Mouse (Mus musculus): ENCODE data around the gene Dnase2a. TPM values are rescaled to one million over a fixed set of nuclear protein-coding genes. Genes with fewer than 3 reads are reported as not detected.

Dnase2a gene
- polyA plus RNA-seq, 1 experiment = 20.1 TPM

- no peaks in the 10 kb centered on the region for H3K27me3 ChIP-seq (replicated peaks; ENCODE audit: control insufficient read depth, insufficient read depth, low read length)
- H3K4me3 ChIP-seq (ENCODE audit: insufficient read depth, low read depth, low read length) = peak overlapping the region; percentile 74
- peaks cover 17% of the 10 kb centered on the region for H3K4me1 ChIP-seq (ENCODE audit: control insufficient read depth, insufficient read depth, low read length)
- TF ChIP-seq POLR2A (IDR thresholded peaks at IDR 0.05; ENCODE audit: low read depth, low read length) = peak; percentile 4
- no peak for TF ChIP-seq CTCF (conservative IDR thresholded peaks at IDR 0.05; ENCODE audit: insufficient read depth, insufficient read length, low read depth, low read length)
- no peak overlapping the region for H3K27ac ChIP-seq (ENCODE audit: insufficient read depth, low read depth, low read length)
- DNase-seq = peak; percentile 99
- no peaks in the 10 kb centered on the region for H3K36me3 ChIP-seq (ENCODE audit: control insufficient read depth, insufficient read depth, low read length)
- WGBS = under 1% methylated on average over 41 of the region's 41 CpGs
Measured at GRCm38 (mm10) chr8:84965731-84966291, 57.5 kb downstream of the Dnase2a start.

GRCm38 (mm10) chr8:84966603-84967002 is 58.2 kb downstream of the Dnase2a start:
- DNase-seq = no peak
- H3K27ac ChIP-seq (ENCODE audit: insufficient read depth, low read depth, low read length) = no peak overlapping the region; the same call in 1 of the 2 replicates
- H3K4me1 ChIP-seq (ENCODE audit: control insufficient read depth, insufficient read depth, low read length) = peaks cover 18% of the 10 kb centered on the region
- no peak overlapping the region for H3K4me3 ChIP-seq (ENCODE audit: insufficient read depth, low read depth, low read length)
- WGBS = 34% methylated on average over 3 of the region's 3 CpGs
- H3K36me3 ChIP-seq (ENCODE audit: control insufficient read depth, insufficient read depth, low read length) = no peaks in the 10 kb centered on the region
- H3K27me3 ChIP-seq (replicated peaks; ENCODE audit: control insufficient read depth, insufficient read depth, low read length) = no peaks in the 10 kb centered on the region
- TF ChIP-seq CTCF (conservative IDR thresholded peaks at IDR 0.05; ENCODE audit: insufficient read depth, insufficient read length, low read depth, low read length) (no peak), POLR2A (IDR thresholded peaks at IDR 0.05; ENCODE audit: low read depth, low read length) (no peak)

GRCm38 (mm10) chr8:84967532-84968304 is 59.4 kb downstream of the Dnase2a start:
- no peak for TF ChIP-seq POLR2A (IDR thresholded peaks at IDR 0.05; ENCODE audit: low read depth, low read length)
- TF ChIP-seq CTCF (conservative IDR thresholded peaks at IDR 0.05; ENCODE audit: insufficient read depth, insufficient read length, low read depth, low read length) = no peak
- H3K36me3 ChIP-seq (ENCODE audit: control insufficient read depth, insufficient read depth, low read length) = no peaks in the 10 kb centered on the region
- DNase-seq = no peak

GRCm38 (mm10) chr8:84968650-84969049 is 60.3 kb downstream of the Dnase2a start:
- Histone ChIP-seq H3K27ac (ENCODE audit: insufficient read depth, low read depth, low read length) (peak overlapping the region; percentile 55), H3K36me3 (ENCODE audit: control insufficient read depth, insufficient read depth, low read length) (no peaks in the 10 kb centered on the region), H3K4me3 (ENCODE audit: insufficient read depth, low read depth, low read length) (peak overlapping the region; percentile 88; the same call in 1 of the 2 replicates), H3K4me1 (ENCODE audit: control insufficient read depth, insufficient read depth, low read length) (peaks cover 18% of the 10 kb centered on the region), H3K27me3 (replicated peaks; ENCODE audit: control insufficient read depth, insufficient read depth, low read length) (no peaks in the 10 kb centered on the region)
- whole genome bisulfite sequencing = 8% methylated on average over 2 of the region's 2 CpGs
- peak; percentile 67 for DNase-seq
- TF ChIP-seq CTCF (conservative IDR thresholded peaks at IDR 0.05; ENCODE audit: insufficient read depth, insufficient read length, low read depth, low read length) (no peak), POLR2A (IDR thresholded peaks at IDR 0.05; ENCODE audit: low read depth, low read length) (no peak)

More at GRCm38 (mm10) chr8:84967532-84968304, 59.4 kb downstream of the Dnase2a start:
- WGBS = 91% methylated on average over 13 of the region's 13 CpGs
- H3K27ac ChIP-seq (ENCODE audit: insufficient read depth, low read depth, low read length) = no peak overlapping the region
- no peak overlapping the region for H3K4me3 ChIP-seq (ENCODE audit: insufficient read depth, low read depth, low read length)
- H3K27me3 ChIP-seq (replicated peaks; ENCODE audit: control insufficient read depth, insufficient read depth, low read length) = no peaks in the 10 kb centered on the region
- H3K4me1 ChIP-seq (ENCODE audit: control insufficient read depth, insufficient read depth, low read length) = peaks cover 18% of the 10 kb centered on the region

- TF ChIP-seq POLR2A (IDR thresholded peaks at IDR 0.05; ENCODE audit: low read depth, low read length) (peak; percentile 60), CTCF (conservative IDR thresholded peaks at IDR 0.05; ENCODE audit: insufficient read depth, insufficient read length, low read depth, low read length) (no peak)
- under 1% methylated on average over 56 of the region's 56 CpGs for WGBS
- Histone ChIP-seq H3K27me3 (replicated peaks; ENCODE audit: control insufficient read depth, insufficient read depth, low read length) (no peaks in the 10 kb centered on the region), H3K4me1 (ENCODE audit: control insufficient read depth, insufficient read depth, low read length) (peaks cover 20% of the 10 kb centered on the region), H3K36me3 (ENCODE audit: control insufficient read depth, insufficient read depth, low read length) (no peaks in the 10 kb centered on the region), H3K4me3 (ENCODE audit: insufficient read depth, low read depth, low read length) (peak within 1 kb of the TSS; percentile 88), H3K27ac (ENCODE audit: insufficient read depth, low read depth, low read length) (peak within 1 kb of the TSS; percentile 82)
- peak; percentile 87 for DNase-seq
Measured at GRCm38 (mm10) chr8:84969241-84970134, 61.1 kb downstream of the Dnase2a start, which contains the start of the genes Gm49661, Prdx2 and Rnaseh2a. Gene Gm49661 (minus strand): TSS chr8:84969433. Gene Prdx2 (plus strand): TSS chr8:84969587. Gene Rnaseh2a (minus strand): TSS chr8:84969767.

- no peak for DNase-seq
- Histone ChIP-seq H3K36me3 (ENCODE audit: control insufficient read depth, insufficient read depth, low read length) (no peaks in the 10 kb centered on the region), H3K4me1 (ENCODE audit: control insufficient read depth, insufficient read depth, low read length) (peaks cover 21% of the 10 kb centered on the region), H3K4me3 (ENCODE audit: insufficient read depth, low read depth, low read length) (peak overlapping the region; percentile 88), H3K27me3 (replicated peaks; ENCODE audit: control insufficient read depth, insufficient read depth, low read length) (no peaks in the 10 kb centered on the region), H3K27ac (ENCODE audit: insufficient read depth, low read depth, low read length) (peak overlapping the region; percentile 82)
- 6% methylated on average over 21 of the region's 21 CpGs for WGBS
- TF ChIP-seq POLR2A (IDR thresholded peaks at IDR 0.05; ENCODE audit: low read depth, low read length) (no peak), CTCF (conservative IDR thresholded peaks at IDR 0.05; ENCODE audit: insufficient read depth, insufficient read length, low read depth, low read length) (no peak)
Measured at GRCm38 (mm10) chr8:84970135-84970790, 61.9 kb downstream of the Dnase2a start.
